25 mouse cellular contexts compared by ENCODE assay signal in the genomic region with DNA sequence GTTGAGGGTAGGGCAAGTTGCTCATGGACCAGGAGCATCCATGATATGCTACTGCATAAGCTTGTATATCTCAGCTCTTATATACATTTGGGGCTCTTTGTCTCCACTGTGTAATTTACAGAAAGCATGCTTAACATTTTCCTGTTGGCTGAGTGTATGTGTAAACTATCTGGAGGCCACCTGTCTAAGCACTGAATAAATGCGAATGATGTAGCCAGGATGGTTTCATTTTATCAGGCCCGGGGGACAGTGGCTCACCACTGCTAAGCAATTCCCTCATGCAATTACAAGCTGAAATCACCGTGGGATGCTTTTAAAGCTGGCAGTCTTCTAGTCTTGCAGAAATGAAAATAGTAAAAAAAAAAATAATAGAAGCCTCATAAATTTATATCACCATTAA. TPM values are rescaled to one million over a fixed set of nuclear protein-coding genes. Genes with fewer than 3 reads are reported as not detected.
DNase-seq lines count a peak whose midpoint lies in the region; ATAC-seq and TF ChIP-seq lines count a peak whose summit lies in the region.
"Had no signal": no experiment of that assay in that cellular context is flagged by ENCODE, and none has a peak within 500 bp of the region (broad histone marks: within the 10 kb centered on the region; RNA-seq: fewer than 3 reads in every experiment).

No protein-coding gene starts in this region.

- peak overlapping the region; percentile 4; the same call in 1 of the 2 replicates for H3K27ac ChIP-seq in hindbrain, embryonic 15.5 days (replicated peaks)
- no peak overlapping the region for H3K27ac ChIP-seq in hindbrain, embryonic 10.5 days
- H3K27ac ChIP-seq in limb, embryonic 14.5 days (replicated peaks; ENCODE audit: low read depth, low read length): no peak overlapping the region
- H3K27ac ChIP-seq in limb, embryonic 10.5 days: no peak overlapping the region
- H3K27ac ChIP-seq: embryonic facial prominence, embryonic 13.5 days; forebrain, embryonic 10.5 days; forebrain, embryonic 13.5 days; gastrocnemius, adult 2 months had no signal

- H3K4me1 ChIP-seq in hindbrain, embryonic 15.5 days (replicated peaks): no peaks in the 10 kb centered on the region
- peaks cover 4% of the 10 kb centered on the region; the same call in 1 of the 2 replicates for H3K4me1 ChIP-seq in hindbrain, embryonic 10.5 days (replicated peaks)
- no peaks in the 10 kb centered on the region for H3K4me1 ChIP-seq in limb, embryonic 14.5 days (ENCODE audit: control insufficient read depth, insufficient read depth, low read length)
- no peaks in the 10 kb centered on the region for H3K4me1 ChIP-seq in limb, embryonic 10.5 days
- H3K4me1 ChIP-seq: embryonic facial prominence, embryonic 13.5 days; forebrain, embryonic 10.5 days; forebrain, embryonic 13.5 days had no signal

- no peak overlapping the region for H3K4me2 ChIP-seq in hindbrain, embryonic 15.5 days
- H3K4me2 ChIP-seq in limb, embryonic 14.5 days (replicated peaks; ENCODE audit: low read depth, low read length, severe bottlenecking): no peak overlapping the region
- peak overlapping the region; percentile 28 for H3K4me2 ChIP-seq in myocyte (ENCODE audit: low read depth)
- H3K4me2 ChIP-seq: embryonic facial prominence, embryonic 13.5 days; forebrain, embryonic 13.5 days; heart, embryonic 11.5 days had no signal

- H3K27me3 ChIP-seq in hindbrain, embryonic 15.5 days: no peaks in the 10 kb centered on the region
- H3K27me3 ChIP-seq in hindbrain, embryonic 10.5 days (ENCODE audit: insufficient read depth, poor library complexity, severe bottlenecking): no peaks in the 10 kb centered on the region
- H3K27me3 ChIP-seq in limb, embryonic 14.5 days (ENCODE audit: control insufficient read depth, insufficient read depth, low read length): no peaks in the 10 kb centered on the region
- H3K27me3 ChIP-seq in limb, embryonic 10.5 days (ENCODE audit: low read depth, poor library complexity, severe bottlenecking): no peaks in the 10 kb centered on the region
- H3K27me3 ChIP-seq in C2C12 (ENCODE audit: control insufficient read depth, insufficient read depth, insufficient read length) (no peaks in the 10 kb centered on the region), myocyte (ENCODE audit: control insufficient read depth, insufficient read depth, insufficient read length) (no peaks in the 10 kb centered on the region)
- H3K27me3 ChIP-seq: embryonic facial prominence, embryonic 13.5 days; forebrain, embryonic 13.5 days had no signal

- no peaks in the 10 kb centered on the region for H3K9me3 ChIP-seq in hindbrain, embryonic 15.5 days
- H3K9me3 ChIP-seq in hindbrain, embryonic 10.5 days: no peaks in the 10 kb centered on the region
- no peaks in the 10 kb centered on the region for H3K9me3 ChIP-seq in limb, embryonic 14.5 days (ENCODE audit: control insufficient read depth, low read length)
- H3K9me3 ChIP-seq in limb, embryonic 10.5 days (replicated peaks): no peaks in the 10 kb centered on the region
- H3K9me3 ChIP-seq: embryonic facial prominence, embryonic 13.5 days; forebrain, embryonic 10.5 days; forebrain, embryonic 13.5 days had no signal

- 46% methylated on average over 3 of the region's 3 CpGs for WGBS in hindbrain, embryonic 15.5 days
- 81% methylated on average over 3 of the region's 3 CpGs for WGBS in hindbrain, embryonic 10.5 days
- WGBS in limb, embryonic 14.5 days: 49% methylated on average over 3 of the region's 3 CpGs
- 89% methylated on average over 3 of the region's 3 CpGs for WGBS in limb, embryonic 10.5 days

- no peak for DNase-seq in hindbrain, embryonic 10.5 days (ENCODE audit: low spot score)
- peak; percentile 44 for DNase-seq in limb, embryonic 14.5 days (ENCODE audit: low spot score)
- no peak for DNase-seq in limb, embryonic 10.5 days (ENCODE audit: low spot score)
- no peak for DNase-seq in adipocyte (ENCODE audit: low spot score)
- DNase-seq in kidney, postnatal 4 days: no peak
- DNase-seq: adrenal gland, postnatal 10 days; adrenal gland, postnatal 36 days; B cell, adult 2 months; cerebellum, adult 18-20 months; cerebellum, adult 9-10 months; cerebellum, postnatal 25 days; forebrain, postnatal 0 days; gastrocnemius, adult 2 months; gastrocnemius, postnatal 14 days; heart, adult 11 months had no signal

- no peak overlapping the region for H3K4me3 ChIP-seq in hindbrain, embryonic 15.5 days
- no peak overlapping the region for H3K4me3 ChIP-seq in hindbrain, embryonic 10.5 days
- no peak overlapping the region for H3K4me3 ChIP-seq in limb, embryonic 14.5 days (replicated peaks; ENCODE audit: low read length)
- H3K4me3 ChIP-seq in limb, embryonic 10.5 days: no peak overlapping the region
- no peak overlapping the region for H3K4me3 ChIP-seq in C2C12 (ENCODE audit: insufficient read depth, poor library complexity, severe bottlenecking)
- no peak overlapping the region for H3K4me3 ChIP-seq in myocyte
- H3K4me3 ChIP-seq: embryonic facial prominence, embryonic 13.5 days; forebrain, embryonic 10.5 days; forebrain, embryonic 13.5 days; gastrocnemius, adult 2 months had no signal

- H3K79me2 ChIP-seq in C2C12 (ENCODE audit: control insufficient read depth, insufficient read depth) (no peaks in the 10 kb centered on the region), myocyte (ENCODE audit: control insufficient read depth, insufficient read depth) (no peaks in the 10 kb centered on the region)

- ATAC-seq in hindbrain, embryonic 15.5 days (ENCODE audit: low FRiP score, low read depth): no peak
- ATAC-seq in limb, embryonic 14.5 days (ENCODE audit: low FRiP score, low read depth): peak; percentile 53; the same call in 1 of the 2 replicates
- ATAC-seq: activated CD4-positive, CD25-positive, alpha-beta regulatory T cell, adult 4 months; CD4-positive, CD25-positive, alpha-beta regulatory T cell, adult 4 months; forebrain, embryonic 13.5 days; forebrain, postnatal 0 days; intestine, postnatal 0 days had no signal

- no peak for TF ChIP-seq POLR2A in limb, embryonic 14.5 days (IDR thresholded peaks at IDR 0.05; ENCODE audit: borderline replicate concordance, extremely low read depth, insufficient read depth, insufficient read length)
- TF ChIP-seq POLR2A in myocyte (IDR thresholded peaks at IDR 0.05; ENCODE audit: insufficient read length, low read depth): no peak

- no peaks in the 10 kb centered on the region for H3K36me3 ChIP-seq in hindbrain, embryonic 15.5 days
- H3K36me3 ChIP-seq in hindbrain, embryonic 10.5 days: no peaks in the 10 kb centered on the region
- no peaks in the 10 kb centered on the region for H3K36me3 ChIP-seq in limb, embryonic 14.5 days (ENCODE audit: control insufficient read depth, insufficient read depth, low read length)
- H3K36me3 ChIP-seq in limb, embryonic 10.5 days: no peaks in the 10 kb centered on the region
- H3K36me3 ChIP-seq in C2C12 (ENCODE audit: control insufficient read depth, insufficient read depth): no peaks in the 10 kb centered on the region
- no peaks in the 10 kb centered on the region for H3K36me3 ChIP-seq in myocyte (ENCODE audit: control insufficient read depth, insufficient read depth)
- H3K36me3 ChIP-seq: embryonic facial prominence, embryonic 13.5 days; forebrain, embryonic 10.5 days had no signal

- TF ChIP-seq CTCF in C2C12 (IDR thresholded peaks at IDR 0.05; ENCODE audit: control insufficient read depth, insufficient read depth, insufficient read length): no peak

- no peaks in the 10 kb centered on the region for H3K79me3 ChIP-seq in C2C12 (ENCODE audit: low read depth)

- H3K9ac ChIP-seq in hindbrain, embryonic 15.5 days: no peak overlapping the region
- H3K9ac ChIP-seq in limb, embryonic 14.5 days (ENCODE audit: low read depth, low read length, severe bottlenecking): no peak overlapping the region
- H3K9ac ChIP-seq: embryonic facial prominence, embryonic 13.5 days; forebrain, embryonic 13.5 days; forebrain, postnatal 0 days had no signal

- no peak overlapping the region for H3ac ChIP-seq in C2C12 (ENCODE audit: control insufficient read depth, insufficient read length, low read depth)
- no peak overlapping the region for H3ac ChIP-seq in myocyte (ENCODE audit: control insufficient read depth, insufficient read length)

TF ChIP-seq in C2C12, 6 proteins besides CTCF, POLR2A, EP300 and RAD21:
- TF ChIP-seq FOSL1 (IDR thresholded peaks at IDR 0.05; ENCODE audit: insufficient read depth, low read length, poor library complexity, severe bottlenecking) (no peak), MYOG (IDR thresholded peaks at IDR 0.05; ENCODE audit: control insufficient read depth, extremely low read depth, insufficient read length) (no peak), MYOD1 (IDR thresholded peaks at IDR 0.05; ENCODE audit: control insufficient read depth, insufficient read length, low read depth) (peak; percentile 70)
TF ChIP-seq in C2C12: peak in this region for 1.

TF ChIP-seq in myocyte, 11 proteins besides CTCF, POLR2A, EP300 and RAD21:
- 0 out of 2 replicates have a peak, but pooled peaks have one; percentile 1 for TF ChIP-seq CEBPB (IDR thresholded peaks at IDR 0.05; ENCODE audit: insufficient read depth, poor library complexity, severe bottlenecking)
- TF ChIP-seq TCF3 (IDR thresholded peaks at IDR 0.05; ENCODE audit: insufficient read length, low read depth): no peak
- TF ChIP-seq REST (IDR thresholded peaks at IDR 0.05; ENCODE audit: insufficient read depth, insufficient read length): no peak
- peak in 1 of 3 experiments; percentile 16 for TF ChIP-seq MYOD1 (IDR thresholded peaks at IDR 0.05; ENCODE audit: control insufficient read depth in 1 of 3, insufficient read length in 2 of 3, low read depth in 2 of 3)
- no peak for TF ChIP-seq USF1 (IDR thresholded peaks at IDR 0.05; ENCODE audit: low read depth)

RNA-seq across cellular contexts. Expression of a gene that starts 24.9 kb away (rescaled TPM):
- polyA plus RNA-seq in hindbrain, embryonic 15.5 days (2015; fragmentation: Nextera tagmentation; extraction: Ambion mirVana): 12.1 and 14.7 TPM in 2 replicates
- 15.5 and 17.8 TPM in 2 replicates for polyA plus RNA-seq in hindbrain, embryonic 10.5 days (2016; fragmentation: Nextera tagmentation; extraction: Ambion mirVana)
- 6.4 and 7.1 TPM in 2 replicates for polyA plus RNA-seq in limb, embryonic 14.5 days (2012; rRNA removed)
- polyA plus RNA-seq in limb, embryonic 14.5 days (2014; fragmentation: Nextera tagmentation; extraction: Ambion mirVana): 12.0 and 12.9 TPM in 2 replicates
- 4.9 and 5.2 TPM in 2 replicates for polyA plus RNA-seq in limb, embryonic 10.5 days (2016; fragmentation: Nextera tagmentation; extraction: Ambion mirVana)
- polyA plus RNA-seq in C2C12 (2012; fragmentation: generic; extraction: Trizol): 0.26 TPM
- polyA plus RNA-seq in myocyte (2012; fragmentation: generic; extraction: Trizol): 0.37 TPM
- polyA plus RNA-seq: activated CD4-positive, CD25-positive, alpha-beta regulatory T cell, adult 4 months; CD4-positive, CD25-positive, alpha-beta regulatory T cell, adult 4 months had no signal
